Mouse (Mus musculus) neural tube, embryonic 10.5 days (tissue): ENCODE data around the gene Coil.
"Not testable (repeated sequence)": the region's sequence is repeated elsewhere in the genome, so short reads cannot be mapped to it uniquely, and the experiment has no call there.

Experiments
- DNase-seq: peaks from one replicate; pipeline ENCODE4 v3.0.0-alpha.2; 2017; ENCODE audit warnings: low spot score; ENCODE audit errors: extremely low spot score

Coil gene

GRCm38 (mm10) chr11:88973776-88974701 is 4.0 kb downstream of the Coil start:
- peak; percentile 93 for DNase-seq

- DNase-seq = no peak
These were observed 6.3 kb downstream of the Coil start for GRCm38 (mm10) chr11:88976320-88976719.

- no peak for DNase-seq
These were observed 7.1 kb downstream of the Coil start for GRCm38 (mm10) chr11:88977188-88977587.

GRCm38 (mm10) chr11:88981337-88981736 is 11.3 kb downstream of the Coil start:
- DNase-seq = no peak

- no peak for DNase-seq
These were observed 16.6 kb downstream of the Coil start for GRCm38 (mm10) chr11:88986616-88987015.

- DNase-seq = no peak
These were observed 18.9 kb downstream of the Coil start for GRCm38 (mm10) chr11:88988956-88989355.

GRCm38 (mm10) chr11:88989530-88989929 is 19.5 kb downstream of the Coil start:
- no peak for DNase-seq

- DNase-seq = no peak
These were observed 23.1 kb downstream of the Coil start for GRCm38 (mm10) chr11:88993186-88993585.

- no peak for DNase-seq
These were observed 23.6 kb downstream of the Coil start for GRCm38 (mm10) chr11:88993625-88994024.

- DNase-seq = no peak
These were observed 24.4 kb downstream of the Coil start for GRCm38 (mm10) chr11:88994492-88994891.

- DNase-seq = no peak
These were observed 25.6 kb downstream of the Coil start for GRCm38 (mm10) chr11:88995616-88996015.

GRCm38 (mm10) chr11:88996427-88996826 is 26.4 kb downstream of the Coil start:
- no peak for DNase-seq

GRCm38 (mm10) chr11:88997343-88997742 is 27.3 kb downstream of the Coil start:
- DNase-seq = not testable (repeated sequence)

- no peak for DNase-seq
These were observed 28.4 kb downstream of the Coil start for GRCm38 (mm10) chr11:88998406-88998805.

- DNase-seq = peak; percentile 63
These were observed 29.1 kb downstream of the Coil start, which contains the start of gene Trim25 for GRCm38 (mm10) chr11:88998974-88999722. Gene Trim25 (plus strand): TSS chr11:88999376.

- no peak for DNase-seq
These were observed 29.9 kb downstream of the Coil start for GRCm38 (mm10) chr11:88999723-89000526.

- no peak for DNase-seq
These were observed 30.4 kb downstream of the Coil start for GRCm38 (mm10) chr11:89000527-89000819.

- no peak for DNase-seq
These were observed 31.5 kb downstream of the Coil start for GRCm38 (mm10) chr11:89001569-89001968.

- DNase-seq = no peak
These were observed 32.0 kb downstream of the Coil start for GRCm38 (mm10) chr11:89002068-89002467.

GRCm38 (mm10) chr11:89002621-89003020 is 32.6 kb downstream of the Coil start:
- no peak for DNase-seq

- DNase-seq = no peak
These were observed 33.0 kb downstream of the Coil start for GRCm38 (mm10) chr11:89003078-89003477.

- no peak for DNase-seq
These were observed 33.7 kb downstream of the Coil start for GRCm38 (mm10) chr11:89003726-89004125.
